Mouse (Mus musculus) ES-E14 (cell line): ENCODE results near the gene Farsa. TPM values are rescaled to one million over a fixed set of nuclear protein-coding genes. Genes with fewer than 3 reads are reported as not detected.

Experiments
- DNase-seq: peaks from one replicate; pipeline ENCODE4 v3.0.0-alpha.2; 2013; ENCODE audit warnings: low read depth, low spot score
- H3K27ac ChIP-seq: 2 replicates; pipeline ENCODE4 v1.5.1; 2012; ENCODE audit warnings: low read depth, mild to moderate bottlenecking, low read length, moderate library complexity, mixed read lengths; ENCODE audit not compliant: poor library complexity, insufficient read depth, severe bottlenecking
- H3K36me3 ChIP-seq: 2 replicates; pipeline ENCODE4 v1.6.1; 2012; ENCODE audit warnings: mild to moderate bottlenecking, low read length, moderate library complexity, mixed read lengths; ENCODE audit not compliant: control insufficient read depth, poor library complexity, insufficient read depth, severe bottlenecking
- H3K4me1 ChIP-seq, 2 experiments: fragments of 150-350 bp in 1 of 2; sonication (generic) in 1 of 2; 2 replicates each; pipeline ENCODE4 v1.6.1; 2012; ENCODE audit warnings: low read length in 2 of 2, mild to moderate bottlenecking in 1 of 2, mixed read lengths in 1 of 2; ENCODE audit not compliant: control insufficient read depth in 2 of 2, insufficient read depth in 2 of 2, poor library complexity in 1 of 2
- H3K4me3 ChIP-seq, 2 experiments: fragments of 150-350 bp in 1 of 2; sonication (generic) in 1 of 2; 2 replicates each; pipeline ENCODE4 v1.5.1; 2012; ENCODE audit warnings: low read length in 2 of 2, low read depth in 1 of 2, mild to moderate bottlenecking in 1 of 2, mixed read lengths in 1 of 2; ENCODE audit not compliant: insufficient read depth in 1 of 2, poor library complexity in 1 of 2, severe bottlenecking in 1 of 2
- H3K9ac ChIP-seq: 2 replicates; pipeline ENCODE4 v1.6.1; 2012; ENCODE audit warnings: low read depth, mild to moderate bottlenecking, low read length, mixed read lengths; ENCODE audit not compliant: poor library complexity, insufficient read depth, severe bottlenecking
- H3K9me3 ChIP-seq: fragments of 150-350 bp; sonication (generic); 2 replicates; pipeline ENCODE4 v1.6.1; 2012; ENCODE audit warnings: low read depth, mild to moderate bottlenecking, low read length; ENCODE audit not compliant: control insufficient read depth, insufficient read depth
- HCFC1 ChIP-seq: IDR thresholded peaks from 2 replicates; pipeline ENCODE4 v1.6.1; 2012; ENCODE audit warnings: low read length, inconsistent platforms, borderline replicate concordance; ENCODE audit not compliant: insufficient read depth
- MAFK ChIP-seq: IDR thresholded peaks from 2 replicates; pipeline ENCODE4 v1.6.1; 2014; ENCODE audit warnings: mild to moderate bottlenecking, low read depth, low read length, inconsistent platforms; ENCODE audit not compliant: insufficient read depth
- ZC3H11A ChIP-seq: IDR thresholded peaks from 2 replicates; pipeline ENCODE4 v1.6.1; 2012; ENCODE audit warnings: low read depth, mild to moderate bottlenecking, inconsistent platforms, low read length, borderline replicate concordance
- ZNF384 ChIP-seq: IDR thresholded peaks from 2 replicates; pipeline ENCODE4 v1.6.1; 2012; ENCODE audit warnings: low read depth, low read length, inconsistent platforms
- in situ Hi-C, 2 experiments: fragments of 600-800 bp; cut with MboI; formaldehyde crosslinking; loops; one replicate each; pipeline ENCODE4 v1.15.1; 2025; ENCODE audit warnings: low sequenced_read_pairs in 2 of 2, inconsistent platforms in 1 of 2; ENCODE audit not compliant: unreplicated experiment in 2 of 2
- total RNA-seq: library from RNA; depleted of rRNA; stranded (reverse); fragments of 300-350 nt; gene quantifications from 2 replicates; pipeline ENCODE4 v1.2.3, GENCODE M21; 2012; rRNA removed

Gene Farsa
- total RNA-seq, 1 experiment, result 123 TPM

DNA sequence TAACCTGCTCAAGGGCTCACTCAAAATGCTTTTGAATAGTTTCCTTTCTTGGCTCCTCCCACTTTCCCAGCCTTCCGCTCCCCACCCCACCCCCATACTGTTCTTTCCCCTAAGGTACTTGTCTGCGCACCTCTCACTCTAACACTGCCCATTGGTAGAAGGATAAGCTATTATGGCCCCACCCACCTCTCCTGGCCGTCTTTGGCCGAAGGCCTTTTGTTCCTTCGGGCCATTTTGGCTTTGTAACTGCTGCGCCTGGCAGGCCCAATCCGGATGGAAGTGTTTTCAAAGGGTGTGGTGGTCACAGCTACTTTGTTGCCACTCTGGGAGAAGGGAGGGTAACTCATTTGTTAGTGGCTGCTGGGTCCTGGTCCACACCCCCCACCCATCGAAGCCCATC lies 58.5 kb downstream of the Farsa start:
- DNase-seq, result peak; percentile 91
- H3K4me3 ChIP-seq, result peak overlapping the region; percentile 11 to 27; a peak in 2 of 4 replicates
- peaks cover 23% of the 10 kb centered on the region for H3K36me3 ChIP-seq
- no peak overlapping the region; the same call in 1 of the 2 replicates for H3K27ac ChIP-seq
- no peak overlapping the region for H3K9ac ChIP-seq
- no peaks in the 10 kb centered on the region for H3K9me3 ChIP-seq
- TF ChIP-seq HCFC1, result no peak
- TF ChIP-seq ZNF384, result no peak
- H3K4me1 ChIP-seq, result peaks cover 3 to 25% of the 10 kb centered on the region in 2 experiments; a peak in 3 of 4 replicates
- in situ Hi-C loops, result no loop called here

DNA sequence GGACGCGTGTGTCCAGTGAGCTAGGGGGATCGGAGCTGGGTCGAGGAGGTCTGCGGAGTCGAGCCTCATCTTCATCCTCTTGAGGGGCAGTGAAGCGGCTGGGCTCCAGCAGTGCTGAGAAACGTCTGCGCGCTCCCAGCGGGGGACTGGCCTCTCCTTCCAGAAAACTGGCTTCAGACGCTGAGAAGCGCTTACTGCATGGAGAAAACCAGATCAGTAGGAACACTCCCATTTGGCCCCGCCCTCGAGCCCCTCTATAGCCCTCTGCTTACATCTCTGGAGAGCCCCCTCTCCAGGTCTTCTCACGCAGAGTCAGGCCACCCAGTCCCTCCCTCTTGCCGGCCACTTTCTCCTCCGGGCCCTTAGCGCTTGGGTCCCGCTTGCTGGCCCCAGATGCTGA lies 61.0 kb downstream of the Farsa start:
- in situ Hi-C loops, result no loop called here
- H3K4me1 ChIP-seq, result peaks cover 3 to 18% of the 10 kb centered on the region in 2 experiments; a peak in 3 of 4 replicates
- no peak for DNase-seq
- peaks cover 27% of the 10 kb centered on the region for H3K36me3 ChIP-seq
- H3K9ac ChIP-seq, result peak overlapping the region; percentile 19; the same call in 1 of the 2 replicates
- peak overlapping the region; percentile 10; the same call in 1 of the 2 replicates for H3K27ac ChIP-seq
- no peaks in the 10 kb centered on the region for H3K9me3 ChIP-seq
- TF ChIP-seq ZC3H11A, result no peak
- no peak for TF ChIP-seq HCFC1
- no peak for TF ChIP-seq MAFK
- peak overlapping the region; percentile 13 to 15; a peak in 3 of 4 replicates for H3K4me3 ChIP-seq

- in situ Hi-C loops, result no loop called here
- H3K36me3 ChIP-seq, result peaks cover 27% of the 10 kb centered on the region
- peak overlapping the region; percentile 13 to 15; a peak in 2 of 4 replicates for H3K4me3 ChIP-seq
- 0 out of 2 replicates have a peak overlapping the region, but pooled peaks have one; percentile 10 for H3K27ac ChIP-seq
- no peak overlapping the region for H3K9ac ChIP-seq
- no peak for DNase-seq
- no peaks in the 10 kb centered on the region for H3K9me3 ChIP-seq
- no peak for TF ChIP-seq ZC3H11A
- H3K4me1 ChIP-seq, result peaks cover 3 to 17% of the 10 kb centered on the region in 2 experiments; a peak in 3 of 4 replicates
Measured at GRCm38 (mm10) chr8:84918646-84919045, 61.9 kb downstream of the Farsa start.

Other genes starting within 250 kb of the Farsa start
- gene Ier2, start 194.1 kb upstream of the Farsa start, total RNA-seq, result 49.3 and 49.7 TPM in 2 replicates
- gene Trmt1, start 170.7 kb upstream of the Farsa start, total RNA-seq, result 260 and 334 TPM in 2 replicates
- gene Nacc1, start 169.1 kb upstream of the Farsa start, total RNA-seq, result 75.4 and 85.5 TPM in 2 replicates
- 0.49 and 0.74 TPM in 2 replicates for gene Lyl1, start 155.5 kb upstream of the Farsa start, total RNA-seq
- gene G430095P16Rik, start 134.0 kb upstream of the Farsa start, total RNA-seq, result 1.5 and 2.1 TPM in 2 replicates
- gene Nfix, start 56.6 kb upstream of the Farsa start, total RNA-seq, result 0.58 and 0.89 TPM in 2 replicates
- 1.0 and 1.4 TPM in 2 replicates for gene Dand5, start 34.2 kb upstream of the Farsa start, total RNA-seq
- 24.7 and 30.8 TPM in 2 replicates for gene Gadd45gip1, start 25.5 kb upstream of the Farsa start, total RNA-seq
- 76.7 and 76.8 TPM in 2 replicates for gene Rad23a, start 16.3 kb upstream of the Farsa start, total RNA-seq
- 1,121 and 1,357 TPM in 2 replicates for gene Calr, start 10.1 kb upstream of the Farsa start, total RNA-seq
- gene Syce2, start 15.1 kb downstream of the Farsa start, total RNA-seq, result 34.7 and 42.3 TPM in 2 replicates
- 36.3 and 57.2 TPM in 2 replicates for gene Gcdh, start 36.9 kb downstream of the Farsa start, total RNA-seq
- gene Klf1, start 44.9 kb downstream of the Farsa start, total RNA-seq, result 0.31 and 0.53 TPM in 2 replicates
- gene Dnase2a, start 51.6 kb downstream of the Farsa start, total RNA-seq, result 23.7 and 29.5 TPM in 2 replicates
- 1.4 and 2.5 TPM in 2 replicates for gene Mast1, start 80.4 kb downstream of the Farsa start, total RNA-seq
- 0.13 TPM in 1 of 2 replicates, not detected in the other for gene Rtbdn, start 90.0 kb downstream of the Farsa start, total RNA-seq
- gene Gm49661, start 112.4 kb downstream of the Farsa start, total RNA-seq, result not detected in 2 replicates
- 259 and 328 TPM in 2 replicates for gene Prdx2, start 112.6 kb downstream of the Farsa start, total RNA-seq
- gene Rnaseh2a, start 112.8 kb downstream of the Farsa start, total RNA-seq, result 160 and 174 TPM in 2 replicates
- gene Junb, start 121.7 kb downstream of the Farsa start, total RNA-seq, result 53.8 and 57.6 TPM in 2 replicates
- 28.6 and 52.9 TPM in 2 replicates for gene Hook2, start 133.6 kb downstream of the Farsa start, total RNA-seq
- gene Best2, start 157.5 kb downstream of the Farsa start, total RNA-seq, result 0.22 and 0.48 TPM in 2 replicates
- 237 and 266 TPM in 2 replicates for gene Asna1, start 168.3 kb downstream of the Farsa start, total RNA-seq
- 161 and 181 TPM in 2 replicates for gene Trir, start 169.8 kb downstream of the Farsa start, total RNA-seq
- 88.4 and 101 TPM in 2 replicates for gene Tnpo2, start 179.9 kb downstream of the Farsa start, total RNA-seq
- 49.3 and 86.0 TPM in 2 replicates for gene Fbxw9, start 203.1 kb downstream of the Farsa start, total RNA-seq
- gene Gm5741, start 211.0 kb downstream of the Farsa start, total RNA-seq, result not detected in 2 replicates
- gene Dhps, start 214.8 kb downstream of the Farsa start, total RNA-seq, result 54.1 and 63.1 TPM in 2 replicates
- 24.9 and 27.6 TPM in 2 replicates for gene Wdr83os, start 223.8 kb downstream of the Farsa start, total RNA-seq
- gene Wdr83, start 224.3 kb downstream of the Farsa start, total RNA-seq, result 26.4 and 32.6 TPM in 2 replicates
- 40.2 and 78.2 TPM in 2 replicates for gene Man2b1, start 226.3 kb downstream of the Farsa start, total RNA-seq